Mouse (Mus musculus): ENCODE data around the gene Patl2.

GRCm38 (mm10) chr2:122147508-122148241, 38.3 kb downstream of the Patl2 start, which contains the start of gene B2m:
- TF ChIP-seq CTCF (IDR thresholded peaks at IDR 0.05; ENCODE audit: extremely low read depth, insufficient read length, insufficient replicate concordance, low read depth, low read length) (no peak), POLR2A (IDR thresholded peaks at IDR 0.05; ENCODE audit: low read depth, low read length) (peak; percentile 100)

Data from small intestine, adult 2 months (tissue).